Mouse (Mus musculus): ENCODE data around the gene Chaf1a.

- TF ChIP-seq POLR2A (IDR thresholded peaks at IDR 0.05; ENCODE audit: borderline replicate concordance, extremely low read depth, low read depth, low read length) (no peak), CTCF (IDR thresholded peaks at IDR 0.05; ENCODE audit: insufficient read depth, low read length) (peak; percentile 94)
Observed at GRCm38 (mm10) chr17:56111864-56112263, 71.6 kb downstream of the Chaf1a start.
